Mouse (Mus musculus) heart, adult 2 months (tissue): ENCODE data around the gene Hspa13.

Experiments
- CTCF ChIP-seq: fragments of 200-600 bp; IDR thresholded peaks from 2 replicates; pipeline ENCODE4 v1.8.1; 2022; ENCODE audit warnings: antibody characterized with exemption, mild to moderate bottlenecking, moderate library complexity
- POLR2A ChIP-seq: fragments of 200-500 bp; IDR thresholded peaks from 2 replicates; pipeline ENCODE4 v1.6.1; 2011; ENCODE audit warnings: mild to moderate bottlenecking, low read depth, low read length, control low read depth; ENCODE audit not compliant: insufficient read depth

DNA sequence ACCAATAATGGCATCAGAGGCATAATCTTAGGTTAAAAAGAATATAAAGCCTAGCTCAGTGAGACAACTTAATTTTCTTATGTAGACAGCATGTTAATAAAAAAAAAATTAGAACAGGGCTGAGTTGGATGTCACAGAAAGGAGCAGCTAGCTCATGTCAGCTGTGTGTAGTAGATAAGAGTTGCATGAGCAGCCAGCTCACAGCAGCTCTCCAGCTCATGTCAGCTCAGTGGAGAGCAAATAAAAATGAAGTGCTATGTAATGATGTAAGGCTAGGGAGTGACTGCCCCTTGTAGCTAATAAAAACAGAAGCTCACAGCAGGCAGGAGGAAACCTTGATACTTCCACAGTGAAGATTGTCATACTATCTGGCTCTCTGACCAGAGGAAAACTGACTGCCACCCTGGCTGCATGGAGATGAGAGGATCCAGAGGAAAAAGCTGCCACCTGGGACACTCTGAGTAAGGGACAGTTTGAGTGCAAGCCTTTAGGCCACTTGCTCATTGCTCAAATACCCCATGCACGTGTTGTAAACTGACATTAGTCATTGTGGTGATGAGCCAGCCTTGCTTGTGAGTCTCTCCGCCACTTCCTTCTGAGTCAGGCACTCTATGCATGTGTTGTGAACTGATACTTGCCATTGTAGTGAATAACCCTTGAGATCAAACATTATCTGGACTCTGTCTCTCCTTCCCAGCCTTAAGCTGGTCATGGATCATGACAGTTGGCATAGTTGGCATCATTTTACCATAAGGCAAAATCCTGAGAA, 49.3 kb downstream of the Hspa13 start:
- TF ChIP-seq POLR2A (no peak), CTCF (no peak)
